Mouse (Mus musculus) urinary bladder, adult 2 months (tissue): ENCODE data around the gene Dalrd3. TPM values are rescaled to one million over a fixed set of nuclear protein-coding genes. Genes with fewer than 3 reads are reported as not detected.

Experiments used
- polyA plus RNA-seq: library from polyadenylated mRNA; depleted of rRNA; stranded (reverse); fragments of >200 nt; gene quantifications from 2 replicates; pipeline ENCODE4 v1.2.3, GENCODE M21; 2012; rRNA removed

Gene Dalrd3
- polyA plus RNA-seq, 1 experiment = 184 TPM

Other genes with a start within 250 kb of the Dalrd3 start
- gene Gpx1, start 231.0 kb upstream of the Dalrd3 start, polyA plus RNA-seq = 703 and 735 TPM in 2 replicates
- gene Usp4, start 222.0 kb upstream of the Dalrd3 start, polyA plus RNA-seq = 64.1 and 77.6 TPM in 2 replicates
- gene 1700102P08Rik, start 177.1 kb upstream of the Dalrd3 start, polyA plus RNA-seq = 0.22 and 0.39 TPM in 2 replicates
- gene Ccdc36, start 141.4 kb upstream of the Dalrd3 start, polyA plus RNA-seq = 0.06 TPM in 2 replicates
- not detected in 2 replicates for gene BC048562, start 133.4 kb upstream of the Dalrd3 start, polyA plus RNA-seq
- gene Ccdc71, start 109.4 kb upstream of the Dalrd3 start, polyA plus RNA-seq = 24.5 and 25.9 TPM in 2 replicates
- gene Klhdc8b, start 108.3 kb upstream of the Dalrd3 start, polyA plus RNA-seq = 83.4 and 103 TPM in 2 replicates
- 147 and 181 TPM in 2 replicates for gene Lamb2, start 90.2 kb upstream of the Dalrd3 start, polyA plus RNA-seq
- 133 and 144 TPM in 2 replicates for gene Usp19, start 79.3 kb upstream of the Dalrd3 start, polyA plus RNA-seq
- 145 and 162 TPM in 2 replicates for gene Qars, start 62.2 kb upstream of the Dalrd3 start, polyA plus RNA-seq
- gene Qrich1, start 53.1 kb upstream of the Dalrd3 start, polyA plus RNA-seq = 81.8 and 89.8 TPM in 2 replicates
- 93.9 and 106 TPM in 2 replicates for gene Impdh2, start 9.6 kb upstream of the Dalrd3 start, polyA plus RNA-seq
- gene Ndufaf3, start 2.5 kb upstream of the Dalrd3 start, polyA plus RNA-seq = 26.2 and 33.6 TPM in 2 replicates
- 48.9 and 59.1 TPM in 2 replicates for gene Wdr6, start 8.9 kb downstream of the Dalrd3 start, polyA plus RNA-seq
- gene P4htm, start 27.8 kb downstream of the Dalrd3 start, polyA plus RNA-seq = 21.6 and 21.7 TPM in 2 replicates
- gene Arih2, start 79.5 kb downstream of the Dalrd3 start, polyA plus RNA-seq = 41.1 and 46.2 TPM in 2 replicates
- 28.1 and 29.4 TPM in 2 replicates for gene Slc25a20, start 92.2 kb downstream of the Dalrd3 start, polyA plus RNA-seq
- gene Prkar2a, start 119.4 kb downstream of the Dalrd3 start, polyA plus RNA-seq = 24.5 and 31.8 TPM in 2 replicates
- 77.3 and 97.8 TPM in 2 replicates for gene Ip6k2, start 213.9 kb downstream of the Dalrd3 start, polyA plus RNA-seq
- 10.2 and 11.7 TPM in 2 replicates for gene Nckipsd, start 238.5 kb downstream of the Dalrd3 start, polyA plus RNA-seq